Mouse (Mus musculus): ENCODE data around the gene Mtus2.

DNA sequence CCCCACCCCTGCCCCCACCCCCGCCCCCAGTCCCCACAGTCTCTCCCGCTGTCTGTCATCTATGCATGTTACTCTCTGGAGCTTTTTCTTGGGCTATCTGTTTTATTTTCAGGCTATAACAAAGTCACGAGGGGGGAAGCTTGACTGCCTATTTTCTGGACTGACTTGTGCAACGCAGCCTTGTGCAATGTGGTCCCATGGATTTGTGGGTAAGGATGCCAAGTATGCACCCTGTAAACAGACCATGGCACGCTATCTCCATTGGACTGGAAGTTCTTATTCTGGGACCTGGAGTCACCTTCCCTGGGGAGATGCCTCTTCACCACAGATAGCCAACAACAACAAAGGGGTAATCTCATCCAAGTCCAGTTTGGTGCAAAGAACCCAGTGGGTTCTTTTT is 45.4 kb upstream of the Mtus2 start:
- TF ChIP-seq CTCF (IDR thresholded peaks at IDR 0.05; ENCODE audit: low read depth, low read length) (no peak), POLR2A (IDR thresholded peaks at IDR 0.05; ENCODE audit: extremely low read depth, insufficient read depth, low read length) (no peak)
